Mouse (Mus musculus) liver, embryonic 14.5 days (tissue): ENCODE data around the gene Urah.

ENCODE experiments used
- CTCF ChIP-seq: IDR thresholded peaks from 2 replicates; pipeline ENCODE4 v1.5.1; 2016; ENCODE audit warnings: antibody characterized with exemption, low read depth, control low read depth
- EP300 ChIP-seq: IDR thresholded peaks from 2 replicates; pipeline ENCODE4 v1.6.1; 2016; ENCODE audit warnings: antibody characterized with exemption, low read depth

GRCm38 (mm10) chr7:140859997-140860396, 25.2 kb downstream of the Urah start:
- TF ChIP-seq CTCF, result no peak
- no peak for TF ChIP-seq EP300
